Mouse (Mus musculus) limb, embryonic 12.5 days (tissue): ENCODE measurements around the gene Aldh3b3. TPM values are rescaled to one million over a fixed set of nuclear protein-coding genes. Genes with fewer than 3 reads are reported as not detected.

Source experiments
- ATAC-seq: fragments of 200-750 bp; cut with Nextera tagmentation; 2 replicates; pipeline ENCODE4 v1.8.0; 2017; ENCODE audit warnings: low read depth, moderate TSS enrichment; ENCODE audit not compliant: insufficient number of reproducible peaks, insufficient read depth, low FRiP score, low TSS enrichment
- H3K27ac ChIP-seq: fragments of 300-500 bp; sonication (generic); 2 replicates; pipeline ENCODE4 v1.5.1; 2016; ENCODE audit warnings: mild to moderate bottlenecking, moderate library complexity
- H3K27me3 ChIP-seq: fragments of 300-500 bp; sonication (generic); 2 replicates; pipeline ENCODE4 v1.6.1; 2016; ENCODE audit warnings: mild to moderate bottlenecking, moderate library complexity
- H3K36me3 ChIP-seq: fragments of 300-500 bp; sonication (generic); 2 replicates; pipeline ENCODE4 v1.6.1; 2016; ENCODE audit warnings: mild to moderate bottlenecking, moderate library complexity
- H3K4me1 ChIP-seq: fragments of 300-500 bp; sonication (generic); replicated peaks from 2 replicates; pipeline ENCODE4 v1.6.1; 2016
- H3K4me2 ChIP-seq: fragments of 300-500 bp; sonication (generic); 2 replicates; pipeline ENCODE4 v1.6.1; 2016; ENCODE audit warnings: mild to moderate bottlenecking, moderate library complexity
- H3K4me3 ChIP-seq: fragments of 300-500 bp; sonication (generic); replicated peaks from 2 replicates; pipeline ENCODE4 v1.5.1; 2016; ENCODE audit warnings: mild to moderate bottlenecking
- H3K9ac ChIP-seq: fragments of 300-500 bp; sonication (generic); replicated peaks from 2 replicates; pipeline ENCODE4 v1.6.1; 2016; ENCODE audit warnings: mild to moderate bottlenecking, moderate library complexity
- H3K9me3 ChIP-seq: fragments of 300-500 bp; sonication (generic); 2 replicates; pipeline ENCODE4 v1.6.1; 2016; ENCODE audit warnings: mild to moderate bottlenecking, moderate library complexity
- whole genome bisulfite sequencing: fragments of 180-500 bp; shearing (Covaris S2); methylation state at CpG from one replicate; pipeline ENCODE4 v1.1.7; 2016; 5-methylcytosine and 5-hydroxymethylcytosine counted together
- polyA plus RNA-seq: library from polyadenylated mRNA; unstranded; fragments of >200 nt; fragmentation: Nextera tagmentation; extraction: Ambion mirVana; gene quantifications from 2 replicates; pipeline ENCODE4 v1.2.1, GENCODE M21; 2016

Gene Aldh3b3
- polyA plus RNA-seq, 1 experiment from 2014 or later: not detected

GRCm38 (mm10) chr19:4003641-4004040 is 45.2 kb downstream of the Aldh3b3 start:
- 72% methylated on average over 12 of the region's 12 CpGs for WGBS
- ATAC-seq: no peak
- peaks cover 13% of the 10 kb centered on the region for H3K4me1 ChIP-seq
- H3K36me3 ChIP-seq: peaks cover 45% of the 10 kb centered on the region
- H3K4me3 ChIP-seq: no peak overlapping the region
- no peaks in the 10 kb centered on the region for H3K9me3 ChIP-seq
- H3K27ac ChIP-seq: no peak overlapping the region
- no peaks in the 10 kb centered on the region for H3K27me3 ChIP-seq
- no peak overlapping the region for H3K9ac ChIP-seq
- H3K4me2 ChIP-seq: no peak overlapping the region

GRCm38 (mm10) chr19:4004331-4004730 is 45.9 kb downstream of the Aldh3b3 start:
- H3K36me3 ChIP-seq: peaks cover 52% of the 10 kb centered on the region
- WGBS: 86% methylated on average over 15 of the region's 15 CpGs

GRCm38 (mm10) chr19:4005091-4005490 is 46.6 kb downstream of the Aldh3b3 start:
- H3K4me2 ChIP-seq: no peak overlapping the region
- 90% methylated on average over 9 of the region's 9 CpGs for WGBS
- H3K27me3 ChIP-seq: no peaks in the 10 kb centered on the region
- H3K27ac ChIP-seq: no peak overlapping the region
- H3K4me3 ChIP-seq: no peak overlapping the region
- H3K9ac ChIP-seq: no peak overlapping the region
- H3K36me3 ChIP-seq: peaks cover 59% of the 10 kb centered on the region
- peaks cover 9% of the 10 kb centered on the region for H3K4me1 ChIP-seq
- no peaks in the 10 kb centered on the region for H3K9me3 ChIP-seq
- no peak for ATAC-seq

More at GRCm38 (mm10) chr19:4004331-4004730, 45.9 kb downstream of the Aldh3b3 start:
- no peak overlapping the region for H3K4me3 ChIP-seq
- H3K4me2 ChIP-seq: no peak overlapping the region
- no peak overlapping the region for H3K9ac ChIP-seq
- ATAC-seq: no peak
- peaks cover 13% of the 10 kb centered on the region for H3K4me1 ChIP-seq
- H3K27me3 ChIP-seq: no peaks in the 10 kb centered on the region
- H3K9me3 ChIP-seq: no peaks in the 10 kb centered on the region
- no peak overlapping the region for H3K27ac ChIP-seq

GRCm38 (mm10) chr19:4005971-4006370 is 47.5 kb downstream of the Aldh3b3 start:
- Histone ChIP-seq H3K9me3 (no peaks in the 10 kb centered on the region), H3K9ac (no peak overlapping the region), H3K27ac (no peak overlapping the region), H3K27me3 (no peaks in the 10 kb centered on the region), H3K36me3 (peaks cover 66% of the 10 kb centered on the region), H3K4me2 (no peak overlapping the region), H3K4me1 (peaks cover 7% of the 10 kb centered on the region), H3K4me3 (no peak overlapping the region)
- no peak for ATAC-seq
- WGBS: 91% methylated on average over 8 of the region's 8 CpGs

GRCm38 (mm10) chr19:4011086-4011485 is 52.6 kb downstream of the Aldh3b3 start:
- no peak overlapping the region for H3K27ac ChIP-seq
- no peaks in the 10 kb centered on the region for H3K27me3 ChIP-seq
- H3K4me3 ChIP-seq: no peak overlapping the region
- ATAC-seq: no peak
- peaks cover 10% of the 10 kb centered on the region; the same call in 1 of the 2 replicates for H3K4me1 ChIP-seq
- peaks cover 49% of the 10 kb centered on the region for H3K36me3 ChIP-seq
- no peaks in the 10 kb centered on the region for H3K9me3 ChIP-seq
- 91% methylated on average over 5 of the region's 5 CpGs for WGBS
- H3K4me2 ChIP-seq: peak overlapping the region; percentile 67; the same call in 1 of the 2 replicates
- no peak overlapping the region for H3K9ac ChIP-seq

GRCm38 (mm10) chr19:4012432-4013022 is 54.1 kb downstream of the Aldh3b3 start, which contains the start of gene Ndufv1:
Gene Ndufv1 (minus strand): TSS chr19:4012806.
- under 1% methylated on average over 45 of the region's 45 CpGs for WGBS
- no peaks in the 10 kb centered on the region for H3K27me3 ChIP-seq
- peaks cover 35% of the 10 kb centered on the region for H3K36me3 ChIP-seq
- no peaks in the 10 kb centered on the region for H3K9me3 ChIP-seq
- peak within 1 kb of the TSS; percentile 89 for H3K4me3 ChIP-seq
- H3K27ac ChIP-seq: no peak within 1 kb of the TSS
- peak within 1 kb of the TSS; percentile 67 for H3K9ac ChIP-seq
- H3K4me1 ChIP-seq: peaks cover 10% of the 10 kb centered on the region; the same call in 1 of the 2 replicates
- peak within 1 kb of the TSS; percentile 67 for H3K4me2 ChIP-seq
- ATAC-seq: peak; percentile 99

GRCm38 (mm10) chr19:4013066-4013465 is 54.6 kb downstream of the Aldh3b3 start:
- no peaks in the 10 kb centered on the region for H3K27me3 ChIP-seq
- H3K27ac ChIP-seq: no peak overlapping the region
- peak overlapping the region; percentile 67 for H3K4me2 ChIP-seq
- no peaks in the 10 kb centered on the region for H3K9me3 ChIP-seq
- 0 out of 2 replicates have a peak overlapping the region, but pooled peaks have one; percentile 1 for H3K9ac ChIP-seq
- H3K4me3 ChIP-seq: peak overlapping the region; percentile 89
- H3K36me3 ChIP-seq: peaks cover 29% of the 10 kb centered on the region
- 20% methylated on average over 9 of the region's 9 CpGs for WGBS
- ATAC-seq: peak; percentile 35
- peaks cover 10% of the 10 kb centered on the region; the same call in 1 of the 2 replicates for H3K4me1 ChIP-seq

- H3K27me3 ChIP-seq: no peaks in the 10 kb centered on the region
- ATAC-seq: no peak
- H3K27ac ChIP-seq: no peak overlapping the region
- H3K36me3 ChIP-seq: peaks cover 12% of the 10 kb centered on the region; the same call in 1 of the 2 replicates
- H3K9me3 ChIP-seq: no peaks in the 10 kb centered on the region
- no peak overlapping the region for H3K4me2 ChIP-seq
- H3K9ac ChIP-seq: no peak overlapping the region
- H3K4me3 ChIP-seq: no peak overlapping the region
- H3K4me1 ChIP-seq: peaks cover 16% of the 10 kb centered on the region; the same call in 1 of the 2 replicates
Observed at GRCm38 (mm10) chr19:4014802-4015201, 56.4 kb downstream of the Aldh3b3 start.

- no peaks in the 10 kb centered on the region for H3K9me3 ChIP-seq
- 67% methylated on average over 5 of the region's 5 CpGs for WGBS
- H3K4me2 ChIP-seq: no peak overlapping the region
- H3K36me3 ChIP-seq: 0 out of 2 replicates have a peak, but pooled peaks cover 5% of the 10 kb centered on the region
- H3K9ac ChIP-seq: no peak overlapping the region
- no peak for ATAC-seq
- peaks cover 16% of the 10 kb centered on the region; the same call in 1 of the 2 replicates for H3K4me1 ChIP-seq
- H3K27ac ChIP-seq: no peak overlapping the region
- no peaks in the 10 kb centered on the region for H3K27me3 ChIP-seq
- no peak overlapping the region for H3K4me3 ChIP-seq
Observed at GRCm38 (mm10) chr19:4015635-4016034, 57.2 kb downstream of the Aldh3b3 start.

- Histone ChIP-seq H3K4me1 (0 out of 2 replicates have a peak, but pooled peaks cover 6% of the 10 kb centered on the region), H3K4me3 (no peak overlapping the region), H3K4me2 (no peak overlapping the region), H3K27ac (no peak overlapping the region), H3K9me3 (no peaks in the 10 kb centered on the region), H3K9ac (no peak overlapping the region), H3K36me3 (no peaks in the 10 kb centered on the region), H3K27me3 (no peaks in the 10 kb centered on the region)
- whole genome bisulfite sequencing: 57% methylated on average over 10 of the region's 10 CpGs
- ATAC-seq: no peak
Observed at GRCm38 (mm10) chr19:4017921-4018587, 59.6 kb downstream of the Aldh3b3 start.

GRCm38 (mm10) chr19:4018743-4019583 is 60.5 kb downstream of the Aldh3b3 start:
- 41% methylated on average over 18 of the region's 18 CpGs for WGBS
- Histone ChIP-seq H3K9ac (no peak overlapping the region), H3K27ac (peak overlapping the region; percentile 23; the same call in 1 of the 2 replicates), H3K36me3 (no peaks in the 10 kb centered on the region), H3K4me3 (no peak overlapping the region), H3K27me3 (no peaks in the 10 kb centered on the region), H3K4me2 (no peak overlapping the region), H3K4me1 (0 out of 2 replicates have a peak, but pooled peaks cover 6% of the 10 kb centered on the region), H3K9me3 (no peaks in the 10 kb centered on the region)
- peak; percentile 42; the same call in 1 of the 2 replicates for ATAC-seq
